Mouse (Mus musculus) embryonic facial prominence, embryonic 10.5 days (tissue): ENCODE results near the gene Ripply3. TPM values are rescaled to one million over a fixed set of nuclear protein-coding genes. Genes with fewer than 3 reads are reported as not detected.
"Not testable (repeated sequence)": the region's sequence is repeated elsewhere in the genome, so short reads cannot be mapped to it uniquely, and the experiment has no call there.

ENCODE experiments used
- DNase-seq: peaks from one replicate; pipeline ENCODE4 v3.0.0-alpha.2; 2017; ENCODE audit warnings: low spot score
- H3K27ac ChIP-seq: fragments of 300-500 bp; sonication (generic); replicated peaks from 2 replicates; pipeline ENCODE4 v1.5.1; 2016; ENCODE audit warnings: mild to moderate bottlenecking
- H3K27me3 ChIP-seq: fragments of 300-500 bp; sonication (generic); replicated peaks from 2 replicates; pipeline ENCODE4 v1.6.1; 2016; ENCODE audit warnings: low read depth, mild to moderate bottlenecking; ENCODE audit not compliant: poor library complexity, severe bottlenecking
- H3K36me3 ChIP-seq: fragments of 300-500 bp; sonication (generic); replicated peaks from 2 replicates; pipeline ENCODE4 v1.6.1; 2016; ENCODE audit warnings: mild to moderate bottlenecking, moderate library complexity
- H3K4me1 ChIP-seq: fragments of 300-500 bp; sonication (generic); 2 replicates; pipeline ENCODE4 v1.6.1; 2016
- H3K4me3 ChIP-seq: fragments of 300-500 bp; sonication (generic); 2 replicates; pipeline ENCODE4 v1.5.1; 2016; ENCODE audit warnings: mild to moderate bottlenecking, moderate library complexity
- H3K9me3 ChIP-seq: fragments of 300-500 bp; sonication (generic); 2 replicates; pipeline ENCODE4 v1.6.1; 2016; ENCODE audit warnings: mild to moderate bottlenecking
- WGBS: fragments of 180-500 bp; shearing (Covaris S2); methylation state at CpG from one replicate; pipeline ENCODE4 v1.1.7; 2016; 5-methylcytosine and 5-hydroxymethylcytosine counted together
- polyA plus RNA-seq: library from polyadenylated mRNA; unstranded; fragments of >200 nt; fragmentation: Nextera tagmentation; extraction: Ambion mirVana; gene quantifications from 2 replicates; pipeline ENCODE4 v1.2.1, GENCODE M21; 2016

Ripply3 gene
- polyA plus RNA-seq, 1 experiment from 2014 or later: 6.2 TPM

- WGBS: 88% methylated on average over 3 of the region's 3 CpGs
- Histone ChIP-seq H3K36me3 (no peaks in the 10 kb centered on the region), H3K27me3 (peaks cover 62% of the 10 kb centered on the region), H3K9me3 (no peaks in the 10 kb centered on the region), H3K27ac (no peak overlapping the region), H3K4me1 (peaks cover 27% of the 10 kb centered on the region), H3K4me3 (no peak overlapping the region)
- DNase-seq: no peak
Measured at GRCm38 (mm10) chr16:94326008-94326407, 2.2 kb upstream of the Ripply3 start.

- 5% methylated on average over 25 of the region's 25 CpGs for WGBS
- Histone ChIP-seq H3K9me3 (no peaks in the 10 kb centered on the region), H3K27ac (no peak overlapping the region), H3K4me1 (peaks cover 27% of the 10 kb centered on the region), H3K36me3 (no peaks in the 10 kb centered on the region), H3K4me3 (peak overlapping the region; percentile 60), H3K27me3 (peaks cover 66% of the 10 kb centered on the region)
- peak; percentile 37 for DNase-seq
Measured at GRCm38 (mm10) chr16:94328881-94329867, 954 bp downstream of the Ripply3 start.

- WGBS: 58% methylated on average over 5 of the region's 5 CpGs
- Histone ChIP-seq H3K36me3 (no peaks in the 10 kb centered on the region), H3K27me3 (peaks cover 61% of the 10 kb centered on the region), H3K4me3 (no peak overlapping the region), H3K27ac (no peak overlapping the region), H3K9me3 (no peaks in the 10 kb centered on the region), H3K4me1 (peaks cover 27% of the 10 kb centered on the region)
- no peak for DNase-seq
Measured at GRCm38 (mm10) chr16:94330429-94330828, 2.2 kb downstream of the Ripply3 start.

GRCm38 (mm10) chr16:94331233-94331885, 3.1 kb downstream of the Ripply3 start:
- 83% methylated on average over 9 of the region's 9 CpGs for WGBS
- no peaks in the 10 kb centered on the region for H3K9me3 ChIP-seq
- H3K4me1 ChIP-seq: peaks cover 27% of the 10 kb centered on the region
- H3K4me3 ChIP-seq: no peak overlapping the region
- peaks cover 51% of the 10 kb centered on the region for H3K27me3 ChIP-seq
- no peak overlapping the region for H3K27ac ChIP-seq
- H3K36me3 ChIP-seq: no peaks in the 10 kb centered on the region
- no peak for DNase-seq

DNA sequence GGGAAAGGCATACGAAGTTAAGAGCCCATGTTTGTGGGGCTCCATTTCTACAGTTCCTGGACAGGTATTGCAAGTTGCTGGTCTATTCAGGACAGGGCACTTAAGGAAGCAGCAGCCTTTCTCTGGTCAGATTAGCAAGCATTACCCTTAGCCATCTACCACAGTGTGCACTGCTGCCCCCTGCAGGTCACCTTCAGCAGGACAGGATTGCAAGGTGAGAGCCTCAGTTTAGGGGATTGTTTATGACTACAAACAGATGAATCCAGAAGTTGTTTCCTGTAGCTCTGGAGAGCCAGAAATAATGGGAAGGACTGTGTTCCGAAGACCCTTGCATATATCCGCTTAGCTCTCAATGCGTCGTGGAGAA, 3.6 kb downstream of the Ripply3 start:
- DNase-seq: peak; percentile 71
- Histone ChIP-seq H3K27ac (no peak overlapping the region), H3K4me3 (no peak overlapping the region), H3K4me1 (peaks cover 27% of the 10 kb centered on the region), H3K9me3 (no peaks in the 10 kb centered on the region), H3K36me3 (no peaks in the 10 kb centered on the region), H3K27me3 (peaks cover 46% of the 10 kb centered on the region)
- WGBS: 62% methylated on average over 5 of the region's 5 CpGs

- WGBS: 39% methylated on average over 5 of the region's 5 CpGs
- DNase-seq: no peak
- Histone ChIP-seq H3K4me1 (no peaks in the 10 kb centered on the region), H3K4me3 (no peak overlapping the region), H3K9me3 (no peaks in the 10 kb centered on the region), H3K27me3 (peaks cover 8% of the 10 kb centered on the region), H3K36me3 (no peaks in the 10 kb centered on the region), H3K27ac (no peak overlapping the region)
Measured at GRCm38 (mm10) chr16:94335656-94336055, 7.4 kb downstream of the Ripply3 start.

- WGBS: 92% methylated on average over 22 of the region's 22 CpGs
Measured at GRCm38 (mm10) chr16:94339164-94340160, 11.2 kb downstream of the Ripply3 start.

GRCm38 (mm10) chr16:94345733-94346132, 17.5 kb downstream of the Ripply3 start:
- H3K36me3 ChIP-seq: no peaks in the 10 kb centered on the region
- H3K4me3 ChIP-seq: no peak overlapping the region
- no peaks in the 10 kb centered on the region for H3K27me3 ChIP-seq
- no peak for DNase-seq
- H3K9me3 ChIP-seq: no peaks in the 10 kb centered on the region
- H3K4me1 ChIP-seq: peaks cover 9% of the 10 kb centered on the region; the same call in 1 of the 2 replicates
- 89% methylated on average over 1 of the region's 1 CpGs for WGBS
- no peak overlapping the region for H3K27ac ChIP-seq

More at GRCm38 (mm10) chr16:94339164-94340160, 11.2 kb downstream of the Ripply3 start:
- H3K27ac ChIP-seq, H3K4me1 ChIP-seq, H3K36me3 ChIP-seq, H3K27me3 ChIP-seq, DNase-seq, H3K4me3 ChIP-seq, H3K9me3 ChIP-seq: not testable (repeated sequence)

- DNase-seq: no peak
- peaks cover 9% of the 10 kb centered on the region; the same call in 1 of the 2 replicates for H3K4me1 ChIP-seq
- no peaks in the 10 kb centered on the region for H3K9me3 ChIP-seq
- no peak overlapping the region for H3K27ac ChIP-seq
- no peaks in the 10 kb centered on the region for H3K36me3 ChIP-seq
- H3K27me3 ChIP-seq: no peaks in the 10 kb centered on the region
- no peak overlapping the region for H3K4me3 ChIP-seq
- 72% methylated on average over 7 of the region's 7 CpGs for WGBS
Measured at GRCm38 (mm10) chr16:94347080-94347731, 19.0 kb downstream of the Ripply3 start.

GRCm38 (mm10) chr16:94348779-94349178, 20.6 kb downstream of the Ripply3 start:
- peaks cover 14% of the 10 kb centered on the region for H3K4me1 ChIP-seq
- 89% methylated on average over 2 of the region's 2 CpGs for WGBS
- no peak overlapping the region for H3K4me3 ChIP-seq
- no peaks in the 10 kb centered on the region for H3K9me3 ChIP-seq
- H3K27ac ChIP-seq: no peak overlapping the region
- no peaks in the 10 kb centered on the region for H3K27me3 ChIP-seq
- no peaks in the 10 kb centered on the region for H3K36me3 ChIP-seq
- DNase-seq: no peak

GRCm38 (mm10) chr16:94349588-94350286, 21.5 kb downstream of the Ripply3 start:
- H3K36me3 ChIP-seq: no peaks in the 10 kb centered on the region
- H3K9me3 ChIP-seq: no peaks in the 10 kb centered on the region
- 77% methylated on average over 11 of the region's 11 CpGs for WGBS
- no peak overlapping the region for H3K27ac ChIP-seq
- no peak for DNase-seq
- H3K27me3 ChIP-seq: no peaks in the 10 kb centered on the region
- H3K4me3 ChIP-seq: no peak overlapping the region
- H3K4me1 ChIP-seq: peaks cover 19% of the 10 kb centered on the region
